Mouse (Mus musculus) layer of hippocampus, adult 11-12 months (tissue): ENCODE results near the gene Cd79b.
"Not testable (repeated sequence)": the region's sequence is repeated elsewhere in the genome, so short reads cannot be mapped to it uniquely, and the experiment has no call there.

Source experiments
- DNase-seq: peaks from one replicate; pipeline ENCODE4 v3.0.0; 2022; ENCODE audit warnings: low spot score

Gene Cd79b

DNA sequence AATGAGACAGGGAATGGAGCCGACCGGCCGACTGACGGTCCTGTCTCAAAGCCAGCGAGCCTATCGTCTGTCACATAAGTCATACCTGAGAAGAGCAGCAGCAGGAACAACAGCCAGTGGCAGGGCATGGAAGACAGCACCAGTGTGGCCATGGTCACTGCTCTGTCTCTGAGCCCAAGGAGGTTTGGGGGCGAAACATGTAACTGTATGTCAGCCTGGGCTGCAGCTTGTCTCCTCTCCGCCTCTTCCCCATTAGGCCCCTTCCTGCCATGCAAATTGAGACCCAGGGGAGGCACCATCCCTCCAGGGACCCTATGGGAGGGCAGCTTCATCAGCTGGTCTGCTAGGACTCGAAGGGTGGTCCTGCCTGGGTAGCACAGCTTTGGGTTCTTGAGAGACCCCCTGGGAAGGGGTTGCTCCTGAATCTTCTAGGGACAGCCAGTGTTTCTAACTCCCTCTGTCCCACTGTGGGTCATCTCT is at the start of gene Cd79b:
Gene Cd79b (minus strand): TSS at position 430 of the 480 bp plus-strand sequence.
- DNase-seq = no peak

DNA sequence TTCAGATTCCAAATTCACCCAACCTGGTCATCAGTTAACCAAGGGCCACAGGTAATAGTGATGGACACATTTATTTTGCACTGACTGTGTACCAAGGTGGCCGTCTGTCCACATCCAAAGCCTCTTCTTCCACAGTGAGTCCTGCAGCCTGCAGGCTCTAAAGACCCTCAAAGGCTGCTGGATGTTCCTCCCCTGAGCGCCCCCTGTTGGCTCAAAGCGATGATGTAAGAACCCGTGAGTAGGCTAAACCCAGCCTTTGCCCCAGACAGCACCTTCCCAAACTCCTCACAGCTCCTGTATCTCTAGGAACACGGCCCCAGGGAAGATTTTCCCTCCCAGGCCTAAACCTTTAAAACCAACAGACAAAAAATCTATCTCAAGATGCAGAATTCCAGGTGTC is 44.8 kb upstream of the Cd79b start:
- DNase-seq = no peak

DNA sequence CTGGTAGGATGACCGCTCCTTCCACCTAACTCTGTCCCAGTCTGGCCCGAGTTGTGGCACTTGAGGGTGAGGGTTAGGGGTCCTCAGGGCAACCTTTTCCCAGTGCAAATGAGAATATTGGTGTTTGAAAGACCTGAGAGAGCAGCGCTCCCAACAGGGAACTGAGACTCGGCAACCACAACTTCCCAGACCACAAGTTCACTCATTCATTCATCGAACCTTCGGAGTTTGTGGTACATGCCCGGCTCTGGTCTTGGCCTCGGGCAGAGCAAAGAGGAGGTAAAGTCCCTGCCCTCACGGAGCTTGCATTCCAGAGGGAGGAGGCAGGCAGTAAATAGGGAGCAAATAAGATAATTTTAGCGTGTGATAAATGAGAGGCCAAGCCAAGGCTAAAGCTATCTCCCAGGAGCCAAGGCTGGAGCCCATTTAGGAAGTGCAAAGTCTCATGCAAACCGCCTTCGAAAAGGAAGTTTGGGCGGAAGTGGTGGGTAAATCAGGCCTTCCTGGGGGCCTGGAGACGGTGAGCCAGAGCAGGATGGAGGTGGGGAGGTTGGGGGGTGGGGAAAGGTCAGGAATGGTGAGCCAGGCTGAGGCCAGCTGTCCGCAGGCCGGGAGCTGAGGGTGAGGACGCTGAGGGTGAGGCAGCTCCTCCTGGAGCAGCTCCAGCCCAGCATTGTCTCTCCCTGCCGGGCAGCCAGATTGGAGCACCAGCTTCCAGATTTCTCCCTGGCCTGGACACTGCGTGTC is 41.0 kb upstream of the Cd79b start:
- DNase-seq = no peak

DNA sequence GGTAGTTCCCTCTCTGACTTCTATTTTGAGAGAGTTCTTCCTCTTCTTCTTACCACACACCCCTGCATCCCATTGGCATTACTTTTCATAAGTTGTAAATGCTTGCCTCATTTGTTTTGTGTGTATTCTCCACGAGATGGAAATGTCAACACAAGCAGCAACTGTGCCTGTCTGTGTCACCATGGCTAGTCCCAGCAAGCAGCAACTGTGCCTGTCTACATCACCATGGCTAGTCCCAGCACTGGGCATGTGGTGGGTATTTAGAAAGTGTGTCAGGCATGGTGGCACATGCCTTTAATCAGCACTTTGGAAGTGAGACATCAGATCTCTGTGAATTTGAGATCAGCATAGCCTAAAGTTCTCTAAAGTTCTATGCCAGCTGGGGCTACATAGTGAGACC is 39.6 kb upstream of the Cd79b start:
- no peak for DNase-seq

DNA sequence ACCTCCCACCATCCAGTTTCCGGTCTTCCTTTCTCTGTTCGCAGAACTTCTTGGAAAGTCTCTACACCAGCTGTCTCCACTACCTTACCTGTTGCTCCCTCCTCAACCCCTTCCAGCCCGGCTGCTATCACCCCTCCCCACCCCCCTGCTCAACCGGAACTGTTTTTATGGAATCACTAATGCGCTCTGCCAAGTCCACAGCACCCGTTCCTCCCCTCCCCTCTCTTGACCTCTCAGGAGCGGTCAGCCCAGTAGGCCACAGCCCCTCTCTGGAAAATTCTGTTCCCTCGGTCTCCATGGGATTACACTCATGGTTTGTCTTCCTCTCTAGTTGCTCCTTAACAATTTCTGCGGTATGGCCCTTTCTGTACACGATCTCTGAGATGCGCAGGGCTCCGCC is 38.6 kb upstream of the Cd79b start, which contains the start of gene Scn4a:
Gene Scn4a (minus strand): TSS at position 101 of the 400 bp plus-strand sequence.
- DNase-seq = no peak

DNA sequence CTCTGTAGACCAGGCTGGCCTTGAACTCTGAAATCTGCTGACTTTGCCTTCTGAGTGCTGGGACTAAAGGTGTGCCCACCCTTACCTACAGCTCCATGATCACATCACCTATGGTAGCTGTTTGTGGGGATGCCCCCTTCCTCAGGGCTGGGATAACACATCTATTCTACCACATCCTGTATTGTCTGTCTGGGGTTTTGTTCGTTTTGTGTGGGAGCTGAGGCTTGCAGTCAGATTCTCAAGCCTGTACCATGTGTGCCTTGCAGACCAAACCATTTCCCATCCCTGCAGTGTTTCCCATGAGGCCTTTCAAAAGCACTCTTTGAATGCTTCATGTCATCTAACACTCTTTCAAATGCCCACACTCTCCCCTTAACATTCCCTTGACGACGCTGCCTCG is 37.4 kb upstream of the Cd79b start:
- no peak for DNase-seq

DNA sequence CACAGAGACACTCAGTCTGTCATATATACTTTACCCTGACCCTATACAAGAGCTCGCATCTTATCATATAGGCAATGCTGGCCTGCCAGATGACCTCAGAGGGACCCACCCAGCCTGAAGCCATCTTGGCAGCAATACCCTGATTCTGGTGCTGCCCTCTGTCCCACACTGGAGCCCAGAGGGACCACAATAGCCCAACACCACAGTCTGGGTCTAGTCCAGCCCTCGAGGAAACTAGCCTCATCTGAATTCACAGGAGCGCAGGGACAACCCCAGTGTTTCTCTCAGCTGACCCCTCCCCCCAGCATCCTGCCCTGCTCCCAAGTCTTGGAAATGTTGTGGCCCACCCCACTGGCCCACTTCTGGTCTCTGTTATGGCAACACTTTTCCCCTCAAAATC is 36.7 kb upstream of the Cd79b start:
- DNase-seq = no peak

DNA sequence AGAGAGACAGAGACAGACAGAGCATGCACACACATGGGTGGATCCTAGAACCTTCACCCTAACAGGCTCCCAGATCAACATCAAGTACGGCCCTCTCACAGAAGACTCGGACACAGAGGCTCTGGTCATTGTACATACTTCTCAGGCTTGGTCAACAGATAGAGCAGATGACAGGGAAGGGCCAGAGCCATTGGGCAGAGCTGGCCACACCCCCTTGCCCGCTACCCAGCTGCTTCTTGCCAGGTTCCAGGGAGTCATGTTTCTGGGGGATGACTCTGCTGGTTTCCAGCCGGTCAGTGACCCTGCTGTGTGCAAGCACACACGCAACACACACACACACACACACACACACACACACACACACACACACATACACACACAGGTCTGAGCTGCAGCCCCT is 36.3 kb upstream of the Cd79b start:
- DNase-seq = no peak

DNA sequence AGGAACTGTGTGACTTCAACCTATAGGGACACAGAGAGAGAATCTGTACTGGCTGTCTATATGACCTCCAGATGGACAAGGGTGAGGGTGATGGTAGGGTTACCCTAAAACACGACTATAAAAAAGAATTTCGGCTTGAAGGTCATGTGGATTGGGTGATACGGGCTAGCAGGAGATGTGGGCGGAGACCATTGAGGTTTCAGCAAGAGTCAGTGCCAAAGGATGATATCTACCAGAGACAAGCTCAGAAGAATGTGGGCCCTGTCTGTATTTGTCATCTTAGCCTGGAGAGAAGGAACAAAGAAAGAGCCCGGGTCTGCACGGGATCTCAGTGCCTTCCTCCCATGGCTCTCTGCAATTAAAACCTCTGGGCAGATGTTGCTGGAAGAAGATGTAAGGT is 35.2 kb upstream of the Cd79b start:
- no peak for DNase-seq

DNA sequence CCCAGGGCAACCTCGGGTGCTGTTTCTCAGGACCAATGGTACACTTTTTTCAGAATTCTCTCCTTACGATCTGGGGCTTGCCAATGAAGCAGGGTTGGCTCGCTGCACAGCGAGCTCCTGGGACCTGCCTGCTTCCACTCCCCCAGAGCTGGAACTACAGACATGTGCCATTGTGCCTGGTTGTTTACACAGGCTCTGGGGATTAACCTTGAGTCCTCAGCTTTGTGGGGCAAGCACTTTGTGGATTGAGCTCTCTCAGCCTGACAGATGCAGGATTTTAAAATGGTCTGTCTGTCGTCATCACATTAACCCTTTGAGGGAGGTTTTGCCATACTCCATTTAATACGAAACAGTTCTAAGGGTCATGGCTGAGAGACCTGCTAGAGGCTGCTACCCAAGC is 30.3 kb upstream of the Cd79b start:
- DNase-seq = no peak

DNA sequence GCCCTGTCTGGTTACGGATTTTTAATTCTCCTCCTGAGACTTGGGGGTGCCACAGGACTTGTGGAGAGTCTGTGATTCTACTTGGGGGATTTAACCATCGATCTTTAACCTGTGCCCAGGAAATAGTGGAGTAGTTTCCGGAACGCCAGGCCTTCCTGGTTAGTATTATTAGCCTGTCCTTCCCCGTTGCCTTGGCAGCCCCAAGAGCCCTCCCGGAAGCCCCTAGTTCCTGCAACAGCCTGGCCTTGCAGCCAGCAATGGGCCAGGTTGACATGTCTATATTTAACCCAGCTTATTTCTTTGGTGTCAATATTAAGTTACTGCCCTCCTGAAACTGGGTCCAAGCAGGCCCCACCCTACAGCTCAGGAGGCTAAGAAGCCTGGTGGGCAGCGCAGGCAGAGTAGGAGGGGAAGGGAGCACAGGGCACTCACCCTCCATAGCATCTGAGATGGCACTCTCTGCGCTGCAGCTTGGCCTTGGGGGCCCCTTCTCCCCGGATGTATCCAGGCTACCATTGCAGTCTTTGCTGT is 26.5 kb upstream of the Cd79b start:
- DNase-seq = no peak

DNA sequence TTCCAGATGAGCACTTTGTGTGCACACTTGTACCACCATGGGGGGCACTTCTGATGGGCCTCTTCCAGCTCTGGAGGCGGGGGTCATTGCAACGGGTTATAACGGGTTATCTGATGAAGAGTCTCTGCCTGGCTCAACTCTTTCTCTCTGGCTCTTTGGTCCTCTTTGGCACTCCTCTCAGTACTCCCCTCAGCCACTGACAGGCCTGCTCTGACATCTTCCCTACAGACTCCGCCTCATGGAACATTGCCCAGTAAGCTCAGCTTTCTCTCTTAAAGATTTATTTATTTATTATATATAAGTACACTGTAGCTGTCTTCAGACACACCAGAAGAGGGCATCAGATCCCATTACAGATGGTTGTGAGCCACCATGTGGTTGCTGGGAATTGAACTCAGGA is 24.8 kb upstream of the Cd79b start:
- DNase-seq = not testable (repeated sequence)

DNA sequence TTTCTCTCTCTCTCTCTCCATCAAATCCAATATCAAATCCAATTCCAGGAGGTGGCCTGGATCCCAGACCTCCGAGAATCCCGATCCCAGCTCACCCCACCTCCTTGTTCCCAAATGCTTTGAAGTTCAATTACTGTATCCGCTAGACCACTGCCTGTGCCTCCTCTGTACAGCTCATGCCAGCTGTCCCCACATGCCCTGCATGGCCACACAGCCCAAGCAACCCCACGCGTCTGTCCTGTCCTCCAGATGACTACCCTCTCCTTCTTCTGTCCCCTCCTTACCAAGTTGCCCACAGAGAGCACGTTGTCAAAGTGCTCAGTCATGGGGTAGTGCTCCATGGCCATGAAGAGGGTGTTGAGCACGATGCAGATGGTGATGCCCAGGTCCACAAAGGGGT is 24.3 kb upstream of the Cd79b start:
- no peak for DNase-seq

DNA sequence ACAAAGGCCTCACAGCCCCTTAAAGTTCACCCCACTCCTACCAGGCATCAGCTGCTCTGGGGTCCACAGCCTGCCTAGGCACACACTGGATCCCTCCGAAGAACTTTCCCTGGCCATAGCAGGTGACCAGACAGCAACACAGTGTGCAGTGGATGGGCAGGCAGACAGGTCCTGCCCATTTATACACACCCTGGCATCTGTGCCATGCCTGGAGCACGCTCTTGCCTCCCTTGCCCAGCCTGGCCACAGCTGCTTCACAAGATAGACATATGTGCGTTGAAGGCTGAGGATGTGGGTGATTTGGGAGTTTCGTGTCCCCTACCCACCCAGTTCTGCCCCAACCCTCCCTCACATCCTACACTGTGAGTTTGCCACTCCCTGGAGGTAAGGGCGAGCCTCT is 23.5 kb upstream of the Cd79b start:
- DNase-seq = no peak

DNA sequence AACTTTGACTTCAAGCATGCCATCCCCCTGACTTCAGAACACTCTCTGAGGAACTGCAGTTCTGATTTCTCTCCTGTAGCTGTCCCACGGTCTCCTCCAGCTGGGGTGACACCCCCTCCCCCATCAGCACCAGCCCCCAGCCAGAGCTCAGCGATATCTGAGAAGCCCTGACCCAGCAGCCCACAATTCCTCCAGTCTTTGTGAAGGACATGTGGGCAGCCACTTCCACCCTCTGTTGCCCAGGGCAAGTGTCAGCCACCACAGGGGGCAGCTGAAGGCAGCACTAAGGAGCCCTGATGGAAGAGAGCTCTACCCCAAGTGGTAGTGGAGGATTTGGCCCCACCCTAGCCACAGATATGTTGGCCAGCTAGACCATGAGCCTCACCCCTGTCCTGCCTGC is 19.5 kb upstream of the Cd79b start:
- DNase-seq = no peak

DNA sequence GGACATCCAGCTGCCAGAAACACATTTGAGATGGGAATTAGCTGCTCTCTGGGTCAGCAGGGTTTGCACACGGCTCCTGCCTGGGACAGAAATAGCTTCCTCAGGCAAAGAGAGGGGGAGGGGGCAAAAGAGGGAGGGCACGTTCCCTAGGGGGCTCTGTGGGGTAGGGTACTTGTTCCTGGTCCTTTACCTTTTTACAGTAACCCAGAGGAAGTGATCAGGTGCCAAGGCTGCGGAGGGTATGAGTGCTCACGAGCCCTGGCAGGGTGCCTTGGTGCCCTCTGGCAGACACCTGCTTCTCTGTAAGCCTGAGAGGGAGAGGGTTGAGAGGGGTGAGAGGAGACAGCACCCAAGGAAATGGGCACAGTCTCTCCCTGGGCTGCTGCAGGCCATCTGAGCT is 17.9 kb upstream of the Cd79b start:
- no peak for DNase-seq

DNA sequence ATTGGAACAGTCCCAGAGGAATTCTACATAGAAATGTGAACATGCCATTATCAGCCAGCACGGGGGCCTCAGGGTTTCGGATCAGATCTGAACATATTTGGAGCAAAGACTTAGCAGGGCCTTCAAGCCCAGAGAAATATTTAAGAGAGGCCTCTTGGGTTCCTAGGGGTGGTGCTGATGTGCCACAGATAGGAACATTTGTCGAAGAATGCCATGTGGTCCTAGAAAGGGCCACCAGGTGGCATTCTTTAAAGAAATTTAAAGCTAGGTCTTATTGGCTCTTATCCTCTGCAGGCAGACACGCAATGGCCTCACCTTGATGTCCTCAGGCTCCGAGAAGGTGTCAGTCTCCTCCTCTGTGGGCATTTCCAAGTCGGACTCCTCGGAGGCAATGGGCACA is 15.1 kb upstream of the Cd79b start:
- peak; percentile 34 for DNase-seq

DNA sequence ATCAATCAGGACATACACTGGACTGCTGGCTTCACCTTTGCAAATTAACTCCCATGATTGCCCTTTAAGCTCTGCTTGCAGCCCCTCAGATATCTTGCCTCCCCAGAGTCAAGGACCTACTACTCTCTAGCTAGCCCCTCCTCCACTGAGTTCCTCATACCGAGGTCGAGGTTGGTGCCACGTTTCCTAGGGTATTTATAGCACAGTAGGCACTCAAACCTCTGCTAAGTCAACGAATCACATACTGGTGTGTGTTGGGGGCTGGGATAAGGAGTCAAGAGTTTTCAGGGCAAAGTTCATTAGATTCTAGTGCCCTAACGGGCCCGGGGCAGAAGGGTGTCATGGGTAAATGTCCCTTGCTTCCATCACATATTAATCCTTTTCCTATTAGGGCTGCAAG is 14.6 kb upstream of the Cd79b start:
- no peak for DNase-seq

DNA sequence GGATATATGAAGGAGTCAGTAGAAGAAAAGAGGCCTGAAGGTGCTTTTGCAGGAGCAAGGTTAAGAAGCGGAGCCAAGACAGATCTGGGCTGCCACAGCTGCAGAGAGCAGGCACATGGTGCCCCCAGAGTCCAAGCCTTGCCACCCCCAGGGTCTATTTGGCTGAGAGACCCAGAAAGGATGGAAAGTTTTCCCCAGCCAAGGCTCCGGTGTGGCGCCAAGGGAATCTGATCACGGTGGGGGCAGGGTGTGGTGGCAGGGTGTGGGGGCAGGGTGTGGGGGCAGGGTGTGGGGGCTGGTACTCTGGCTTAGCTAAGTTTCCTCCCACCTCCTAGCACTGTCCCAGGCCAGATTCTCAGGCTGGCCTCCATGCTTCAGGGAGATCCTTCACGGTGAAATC is 14.0 kb upstream of the Cd79b start:
- no peak for DNase-seq

DNA sequence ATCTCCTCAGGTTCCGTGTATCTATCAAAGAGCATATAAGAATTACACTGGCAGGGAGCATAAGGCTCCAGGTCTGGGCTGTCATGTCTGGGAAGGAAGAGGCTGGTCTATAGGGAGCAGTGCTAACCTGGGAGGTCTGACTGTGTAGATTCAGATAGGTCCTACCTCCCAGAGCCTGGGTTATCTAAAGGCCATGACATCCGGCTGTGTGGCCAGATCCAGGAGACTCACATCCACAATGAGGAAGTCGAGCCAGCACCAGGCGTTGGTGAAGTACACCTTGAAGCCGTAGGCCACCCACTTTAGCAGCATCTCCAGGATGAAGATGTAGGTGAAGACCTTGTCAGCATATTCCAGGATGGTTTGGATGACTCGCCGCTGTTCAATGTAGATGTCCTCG is 11.9 kb upstream of the Cd79b start:
- no peak for DNase-seq

DNA sequence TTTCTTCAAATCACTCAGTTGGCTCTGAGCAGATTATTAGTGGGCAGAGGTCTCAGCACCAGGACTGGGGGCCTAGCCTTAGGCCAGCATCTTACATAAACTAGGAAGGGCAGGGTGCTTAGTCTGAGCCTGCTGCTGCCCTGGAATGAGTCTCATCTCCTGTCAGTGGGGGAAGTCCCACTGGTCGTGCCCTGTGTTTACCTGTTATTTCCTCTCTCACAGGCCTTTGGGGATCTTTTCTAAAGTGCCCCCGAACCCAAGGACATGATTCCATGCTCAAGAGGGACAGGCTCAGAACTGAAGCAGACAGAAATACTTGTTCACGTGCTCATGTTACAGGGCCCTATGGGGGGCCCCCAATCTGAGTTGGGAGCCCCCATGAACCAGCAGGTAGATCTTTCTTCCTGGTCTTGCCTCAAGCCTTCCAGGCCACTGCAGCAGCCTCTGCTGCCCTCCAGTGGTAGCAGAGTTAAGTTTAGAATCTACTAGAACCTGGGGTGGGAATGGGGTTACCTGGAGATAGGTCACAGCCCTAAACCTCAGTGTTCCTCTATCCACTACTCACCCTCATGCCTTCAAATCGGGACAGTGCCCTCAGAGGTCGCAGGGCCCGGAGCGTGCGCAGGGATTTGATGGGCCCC is 11.1 kb upstream of the Cd79b start:
- peak; percentile 72 for DNase-seq

DNA sequence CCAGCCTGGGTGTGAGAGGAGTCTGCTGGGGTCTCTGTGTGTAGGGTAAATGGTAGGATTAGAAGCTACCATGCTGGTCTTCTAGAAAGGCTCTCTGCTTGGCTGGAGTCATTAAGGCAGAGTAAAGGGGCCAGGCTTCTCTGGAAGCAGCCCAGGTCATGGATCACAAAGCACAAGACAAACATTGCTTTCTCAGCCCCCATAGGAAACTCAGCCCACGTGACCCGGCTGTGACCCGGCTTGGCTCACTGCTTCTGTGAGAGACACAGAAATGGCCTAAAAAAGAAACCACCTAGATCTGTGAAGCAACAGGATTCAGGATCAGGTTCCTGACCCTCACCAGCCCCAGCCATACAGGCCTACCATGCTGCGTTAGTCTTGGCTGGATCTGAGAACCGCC is 10.3 kb upstream of the Cd79b start:
- DNase-seq = no peak
